Mouse (Mus musculus) cortical plate, adult 2 months (tissue): ENCODE results near the gene Hba-a2. TPM values are rescaled to one million over a fixed set of nuclear protein-coding genes. Genes with fewer than 3 reads are reported as not detected.
"Not testable (repeated sequence)": the region's sequence is repeated elsewhere in the genome, so short reads cannot be mapped to it uniquely, and the experiment has no call there.

Experiments used
- H3K27ac ChIP-seq: fragments of 200-500 bp; 2 replicates; pipeline ENCODE4 v1.5.1; 2012; ENCODE audit warnings: low read length, control low read depth, inconsistent platforms; ENCODE audit not compliant: insufficient read depth
- H3K4me1 ChIP-seq: fragments of 200-500 bp; 2 replicates; pipeline ENCODE4 v1.6.1; 2011; ENCODE audit warnings: low read length; ENCODE audit not compliant: control insufficient read depth, insufficient read depth
- H3K4me3 ChIP-seq: fragments of 200-500 bp; 2 replicates; pipeline ENCODE4 v1.5.1; 2011; ENCODE audit warnings: mild to moderate bottlenecking, low read length, control low read depth; ENCODE audit not compliant: insufficient read depth
- CTCF ChIP-seq: fragments of 200-500 bp; IDR thresholded peaks from 2 replicates; pipeline ENCODE4 v1.5.1; 2011; ENCODE audit warnings: mild to moderate bottlenecking, control low read depth, low read length; ENCODE audit not compliant: insufficient read depth; ENCODE audit errors: extremely low read depth
- POLR2A ChIP-seq: fragments of 200-500 bp; IDR thresholded peaks from 2 replicates; pipeline ENCODE4 v1.6.1; 2011; ENCODE audit warnings: mild to moderate bottlenecking, low read length, control low read depth; ENCODE audit not compliant: insufficient read depth; ENCODE audit errors: extremely low read depth
- polyA plus RNA-seq: library from polyadenylated mRNA; depleted of rRNA; stranded (reverse); fragments of >200 nt; gene quantifications from 2 replicates; pipeline ENCODE4 v1.2.3, GENCODE M21; 2012

The Hba-a2 gene
- polyA plus RNA-seq, 1 experiment = 531 TPM

DNA sequence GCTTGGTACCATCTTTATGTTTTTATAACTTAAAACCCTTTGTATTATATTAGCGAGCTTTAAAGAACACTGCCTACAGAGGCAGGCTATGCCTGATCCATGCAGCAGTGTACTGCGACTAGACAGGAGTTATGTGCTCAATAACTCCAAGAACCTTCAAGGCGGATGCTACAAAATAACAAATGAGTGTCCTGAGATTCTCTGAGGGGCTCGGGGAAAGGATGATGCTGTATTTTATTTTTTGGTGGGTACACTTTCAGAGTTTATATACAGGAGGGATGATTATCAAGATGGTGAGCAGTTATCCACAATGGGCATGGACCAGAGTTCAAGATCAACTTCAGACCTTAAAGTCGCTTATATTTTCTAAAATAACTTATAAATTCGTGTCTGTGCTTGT, 29.5 kb upstream of the Hba-a2 start:
- peak overlapping the region; percentile 98 for H3K27ac ChIP-seq
- peak overlapping the region; percentile 70 for H3K4me3 ChIP-seq
- no peaks in the 10 kb centered on the region; the same call in 1 of the 2 replicates for H3K4me1 ChIP-seq
- no peak for TF ChIP-seq CTCF
- no peak for TF ChIP-seq POLR2A

DNA sequence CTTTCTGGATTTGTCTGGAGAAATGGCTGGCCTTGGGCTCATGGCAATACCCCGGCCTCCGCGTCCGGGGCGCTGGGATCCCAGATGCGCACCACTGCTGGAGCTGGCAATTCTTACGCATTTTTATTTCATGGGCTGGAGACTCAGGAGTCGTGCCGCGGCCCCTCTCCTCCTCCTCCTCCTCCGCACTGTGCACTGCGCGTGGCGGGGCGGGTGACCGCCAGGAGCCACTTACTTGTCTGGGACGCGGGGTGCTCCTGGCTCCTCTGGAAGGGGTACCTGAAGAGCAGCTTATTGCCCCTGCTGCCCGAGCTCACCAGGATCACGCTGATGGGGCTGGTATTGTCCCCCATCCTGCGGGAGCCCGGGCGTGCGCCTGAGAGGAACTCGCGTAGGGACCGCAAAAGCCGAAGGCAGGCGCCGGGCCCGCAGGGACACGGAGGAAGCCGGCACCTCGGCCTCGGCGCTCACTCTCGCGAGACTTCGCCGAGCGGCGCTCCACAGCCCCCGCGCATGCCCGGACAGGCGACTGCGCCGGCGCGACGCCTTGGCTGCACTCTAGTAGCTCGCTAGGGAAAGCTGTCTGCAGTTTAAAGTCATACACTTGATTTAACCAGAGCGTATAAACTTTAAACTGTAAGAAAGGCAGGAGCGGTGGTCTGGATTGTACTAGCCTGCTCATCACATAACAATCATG, 29.0 kb upstream of the Hba-a2 start, which contains the start of gene Nprl3:
Nprl3 (minus strand) TSS at position 520 of the 697 bp plus-strand sequence.
- H3K4me3 ChIP-seq = peak within 1 kb of the TSS; percentile 70
- peak within 1 kb of the TSS; percentile 98 for H3K27ac ChIP-seq
- no peaks in the 10 kb centered on the region for H3K4me1 ChIP-seq
- TF ChIP-seq POLR2A (peak; percentile 89), CTCF (no peak)

DNA sequence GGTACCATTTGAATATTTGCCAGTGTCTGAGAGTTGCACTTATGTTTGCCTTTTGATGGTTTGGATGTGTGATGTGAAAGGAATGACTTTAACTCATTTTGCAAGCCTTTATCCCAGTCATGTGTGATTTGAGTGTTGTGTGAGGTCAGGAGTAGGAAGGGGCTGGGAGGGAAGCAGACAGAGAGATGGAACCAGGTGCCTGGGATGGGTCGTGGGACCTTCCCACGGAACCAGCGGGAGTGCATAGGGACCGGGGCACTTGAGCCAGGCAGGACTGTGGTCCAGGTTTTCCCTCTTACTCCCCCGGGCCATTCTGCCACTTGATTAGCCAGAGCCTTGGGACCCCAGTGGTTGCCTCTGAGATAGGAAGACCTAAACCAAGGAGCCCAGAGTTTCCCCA, 28.3 kb upstream of the Hba-a2 start:
- Histone ChIP-seq H3K4me3 (no peak overlapping the region), H3K4me1 (no peaks in the 10 kb centered on the region), H3K27ac (no peak overlapping the region)
- no peak for TF ChIP-seq CTCF
- no peak for TF ChIP-seq POLR2A

DNA sequence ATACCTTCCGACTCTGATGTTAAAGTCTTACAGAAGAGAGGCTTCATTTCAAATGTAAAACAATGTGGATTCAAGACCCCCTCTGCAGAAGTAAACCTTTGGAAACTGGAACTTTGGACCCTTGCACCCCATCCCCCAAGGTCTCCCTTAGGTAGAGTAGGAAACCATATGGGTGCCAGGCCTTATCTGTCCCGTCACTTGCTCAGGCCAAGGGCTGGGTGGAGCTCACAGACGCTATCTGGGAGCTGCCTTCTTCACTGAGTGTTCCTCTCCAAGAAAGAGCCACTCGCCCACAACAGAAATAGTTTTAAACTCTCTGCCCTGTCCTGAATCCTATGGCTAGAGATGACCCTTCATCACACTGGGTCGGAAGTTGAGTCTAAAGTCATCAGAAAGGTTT, 27.3 kb upstream of the Hba-a2 start:
- no peak overlapping the region for H3K4me3 ChIP-seq
- H3K27ac ChIP-seq = no peak overlapping the region
- no peaks in the 10 kb centered on the region for H3K4me1 ChIP-seq
- TF ChIP-seq CTCF = no peak
- TF ChIP-seq POLR2A = no peak

DNA sequence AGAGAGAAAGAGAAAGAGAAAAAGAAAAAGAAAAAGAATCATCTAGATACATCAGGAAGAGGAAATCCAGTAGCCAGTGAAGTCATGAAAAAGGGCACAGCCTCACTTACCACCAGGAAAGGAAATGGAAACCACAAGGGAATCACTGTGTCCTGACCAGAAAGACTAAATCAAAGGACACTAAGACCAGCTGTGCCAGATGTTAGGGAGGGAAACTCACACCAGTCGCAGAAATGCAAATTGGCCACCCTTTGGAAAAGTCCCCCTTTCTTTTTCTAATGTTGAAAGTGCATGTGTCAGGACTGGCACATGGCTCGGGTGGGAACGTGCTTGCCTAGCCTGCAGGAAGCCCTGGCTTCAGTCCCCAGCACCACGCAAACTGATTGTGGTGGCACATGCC, 25.1 kb upstream of the Hba-a2 start:
- no peaks in the 10 kb centered on the region for H3K4me1 ChIP-seq
- TF ChIP-seq CTCF (no peak), POLR2A (no peak)
- no peak overlapping the region for H3K27ac ChIP-seq
- no peak overlapping the region for H3K4me3 ChIP-seq

DNA sequence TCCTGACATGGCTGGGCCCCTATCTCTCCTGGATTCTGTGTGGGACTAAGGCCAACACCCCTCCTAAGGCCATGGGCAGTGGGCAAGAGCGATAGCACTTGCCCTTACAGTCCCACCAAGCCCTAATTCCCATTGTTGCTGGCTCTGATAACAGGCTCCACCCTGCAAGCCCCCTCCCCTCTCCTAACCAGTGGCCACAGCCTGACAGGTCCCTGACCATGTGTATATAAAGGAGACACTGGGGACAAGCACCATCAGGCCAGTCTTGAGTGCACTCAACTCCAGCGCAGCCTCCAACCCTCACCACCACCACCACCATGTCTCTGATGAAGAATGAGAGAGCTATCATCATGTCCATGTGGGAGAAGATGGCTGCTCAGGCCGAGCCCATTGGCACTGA, 19.9 kb upstream of the Hba-a2 start, which contains the start of gene Hba-x:
Hba-x (plus strand) TSS at position 54 of the 400 bp plus-strand sequence.
- Histone ChIP-seq H3K4me1 (no peaks in the 10 kb centered on the region), H3K4me3 (no peak within 1 kb of the TSS), H3K27ac (no peak within 1 kb of the TSS)
- TF ChIP-seq CTCF (no peak), POLR2A (no peak)

DNA sequence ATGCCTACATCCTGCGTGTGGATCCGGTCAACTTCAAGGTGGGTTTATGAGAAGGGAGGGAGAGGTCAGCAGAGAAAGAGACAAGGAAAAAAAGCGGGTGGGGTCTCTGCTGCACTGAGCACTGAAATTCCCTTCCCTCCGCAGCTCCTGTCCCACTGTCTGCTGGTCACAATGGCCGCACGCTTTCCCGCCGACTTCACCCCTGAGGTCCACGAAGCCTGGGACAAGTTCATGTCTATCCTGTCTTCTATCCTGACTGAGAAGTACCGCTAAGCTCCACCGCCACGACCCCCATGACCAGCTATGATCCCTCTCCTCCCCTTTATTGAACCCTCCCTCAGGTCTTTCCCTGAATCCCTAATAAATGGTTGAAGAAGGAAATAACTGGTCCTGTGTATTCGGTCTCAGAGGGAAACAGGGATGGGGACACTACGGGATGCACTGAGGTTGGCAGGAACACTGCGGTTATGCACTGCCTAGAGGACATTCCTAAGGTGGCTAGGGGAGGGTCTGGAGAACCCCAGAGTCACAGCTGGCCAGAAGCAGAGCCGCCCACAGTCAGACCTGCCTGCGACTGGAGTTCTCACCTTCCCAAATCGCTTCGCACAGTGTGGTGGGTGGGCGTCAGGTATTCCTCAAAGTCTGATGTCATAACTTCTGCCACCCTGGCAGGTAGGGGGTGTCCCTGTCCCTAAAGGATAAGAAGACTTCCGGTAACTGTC, 18.4 kb upstream of the Hba-a2 start:
- H3K4me1 ChIP-seq = no peaks in the 10 kb centered on the region
- no peak overlapping the region for H3K4me3 ChIP-seq
- no peak overlapping the region for H3K27ac ChIP-seq
- TF ChIP-seq CTCF = no peak
- TF ChIP-seq POLR2A = no peak

DNA sequence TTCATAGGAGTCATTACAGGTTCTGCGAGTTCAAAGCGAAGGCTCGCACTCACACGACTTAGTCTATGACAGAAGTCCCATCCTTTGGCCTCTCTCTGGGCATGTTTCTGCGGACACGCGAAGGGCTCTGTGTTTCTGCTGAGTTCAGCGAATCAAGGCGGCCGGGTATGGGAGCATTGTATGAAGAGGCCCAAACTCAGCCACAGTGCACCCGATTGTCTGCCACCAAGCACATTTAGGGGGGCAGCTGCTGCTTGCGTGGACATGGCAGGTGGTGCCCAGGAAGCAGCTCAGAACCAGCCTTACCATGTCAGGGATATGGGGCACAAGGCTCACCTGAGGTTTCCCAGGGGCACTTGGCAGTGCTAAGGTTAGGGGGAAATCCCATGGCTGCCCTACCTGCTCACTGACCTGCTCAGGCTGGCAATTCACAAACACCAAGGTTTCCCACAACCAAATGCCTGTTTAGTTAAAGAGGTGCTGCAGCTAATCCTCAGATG, 17.8 kb upstream of the Hba-a2 start:
- Histone ChIP-seq H3K4me3 (no peak overlapping the region), H3K27ac (no peak overlapping the region), H3K4me1 (no peaks in the 10 kb centered on the region)
- no peak for TF ChIP-seq POLR2A
- no peak for TF ChIP-seq CTCF

DNA sequence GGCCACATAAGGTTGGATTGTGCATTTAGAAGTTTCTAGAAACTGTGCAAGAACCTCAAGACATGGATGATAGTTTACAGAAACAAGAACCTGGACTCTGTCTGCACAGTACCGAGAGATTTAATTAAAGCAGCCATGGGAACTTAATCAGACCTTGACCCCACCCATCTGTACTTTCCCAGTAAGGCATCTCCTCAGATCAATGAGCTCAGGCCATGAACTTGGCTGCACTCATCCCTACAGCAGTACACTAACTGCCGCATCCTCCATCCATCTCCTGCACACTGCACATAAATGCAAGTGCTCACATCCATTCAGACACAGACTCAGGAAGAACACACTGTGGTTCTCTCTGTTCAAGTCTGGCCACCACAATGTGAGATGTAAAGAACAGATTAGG, 15.6 kb upstream of the Hba-a2 start:
- TF ChIP-seq POLR2A (no peak), CTCF (no peak)
- Histone ChIP-seq H3K4me3 (no peak overlapping the region), H3K4me1 (no peaks in the 10 kb centered on the region), H3K27ac (no peak overlapping the region)

DNA sequence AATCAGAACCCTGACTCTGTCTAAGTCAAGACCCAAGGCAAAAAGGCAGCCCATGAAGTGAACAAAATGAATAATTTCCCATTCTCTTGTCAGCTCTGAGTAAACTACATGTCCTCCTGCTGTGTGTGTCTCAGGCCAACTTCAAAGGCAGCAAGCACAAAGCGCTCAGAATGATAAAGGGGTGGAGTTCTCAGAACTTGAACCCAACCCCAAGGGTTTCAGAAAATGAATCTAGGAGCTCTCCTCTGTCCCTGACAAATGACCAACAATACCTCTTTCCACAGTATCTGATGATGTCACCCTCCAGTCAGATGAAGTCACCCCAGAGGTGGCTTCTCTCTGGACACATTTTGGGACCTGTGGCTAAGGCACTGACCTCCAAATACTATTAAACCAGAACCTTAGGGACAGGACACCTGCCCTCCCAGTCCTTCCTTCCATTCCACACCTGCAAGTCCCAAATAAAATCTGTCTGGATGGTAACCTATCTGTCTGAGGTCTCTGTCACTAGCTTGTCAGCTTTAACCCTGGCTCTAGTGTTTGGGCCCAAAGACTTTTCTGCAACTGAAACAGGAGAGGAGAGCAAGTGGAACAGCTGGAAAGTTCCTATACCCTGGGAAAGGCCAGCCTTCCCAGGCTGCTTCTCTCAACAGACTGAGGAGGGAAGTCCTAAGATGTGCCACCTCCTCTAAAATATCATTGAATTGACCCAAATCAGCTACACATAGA, 14.7 kb upstream of the Hba-a2 start:
- Histone ChIP-seq H3K4me1 (no peaks in the 10 kb centered on the region), H3K27ac (no peak overlapping the region), H3K4me3 (no peak overlapping the region)
- TF ChIP-seq CTCF = no peak

DNA sequence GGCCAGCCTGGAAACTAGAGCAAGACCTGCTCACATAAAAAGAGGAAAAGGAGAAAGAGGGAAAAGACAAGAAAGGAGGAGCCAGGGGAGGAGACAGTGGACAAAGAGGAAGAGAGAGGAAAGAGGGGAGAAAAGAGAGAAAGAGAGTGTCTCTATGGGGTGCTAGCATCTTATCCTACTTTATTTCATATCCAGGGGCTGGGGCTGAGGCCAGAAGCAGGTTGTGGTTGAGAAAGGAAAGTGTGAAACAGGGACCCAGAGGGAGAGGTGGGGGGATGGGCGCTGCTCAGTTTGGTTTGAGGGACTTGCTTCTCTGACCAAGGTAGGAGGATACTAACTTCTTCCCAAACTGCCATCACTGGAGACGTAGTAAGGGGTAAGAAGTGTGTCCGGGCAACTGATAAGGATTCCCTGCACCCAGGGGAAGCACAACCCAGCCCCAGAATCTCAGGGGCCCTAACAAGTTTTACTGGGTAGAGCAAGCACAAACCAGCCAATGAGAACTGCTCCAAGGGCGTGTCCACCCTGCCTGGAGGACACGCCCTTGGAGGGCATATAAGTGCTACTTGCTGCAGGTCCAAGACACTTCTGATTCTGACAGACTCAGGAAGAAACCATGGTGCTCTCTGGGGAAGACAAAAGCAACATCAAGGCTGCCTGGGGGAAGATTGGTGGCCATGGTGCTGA, 13.1 kb upstream of the Hba-a2 start, which contains the start of gene Hba-a1:
Hba-a1 (plus strand) TSS at position 421 of the 687 bp plus-strand sequence.
- H3K4me1 ChIP-seq, H3K4me3 ChIP-seq, H3K27ac ChIP-seq: not testable (repeated sequence)

DNA sequence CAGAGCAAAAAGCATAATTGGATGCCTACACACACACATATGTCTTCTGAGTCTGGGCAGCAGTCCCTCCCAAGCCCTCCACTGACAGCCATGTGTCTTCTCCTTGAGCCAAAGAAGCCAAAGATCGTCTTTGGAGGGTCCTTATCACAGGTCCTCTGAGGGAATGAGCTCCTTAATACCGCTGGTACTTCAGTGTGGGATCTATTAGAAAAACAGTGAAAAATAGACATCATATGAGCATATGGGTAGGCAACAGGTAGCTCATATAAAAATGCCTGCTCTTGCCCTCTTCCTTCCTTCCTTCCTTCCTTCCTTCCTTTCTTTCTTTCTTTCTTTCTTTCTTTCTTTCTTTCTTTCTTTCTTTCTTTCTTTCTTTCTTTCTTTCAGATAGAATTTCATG, 11.7 kb upstream of the Hba-a2 start:
- not testable (repeated sequence) for H3K4me3 ChIP-seq, H3K4me1 ChIP-seq

More for the DNA sequence above, 11.7 kb upstream of the Hba-a2 start:
- not testable (repeated sequence) for H3K27ac ChIP-seq
